Mouse (Mus musculus) testis, adult 2 months (tissue): ENCODE data around the gene Cux1. TPM values are rescaled to one million over a fixed set of nuclear protein-coding genes. Genes with fewer than 3 reads are reported as not detected.

ENCODE experiments used
- H3K27ac ChIP-seq: fragments of 200-500 bp; 2 replicates; pipeline ENCODE4 v1.5.1; 2012; ENCODE audit warnings: low read depth, low read length; ENCODE audit not compliant: control insufficient read depth, insufficient read depth
- H3K27me3 ChIP-seq: fragments of 200-500 bp; 2 replicates; pipeline ENCODE4 v1.6.1; 2012; ENCODE audit warnings: mild to moderate bottlenecking, low read length, moderate library complexity; ENCODE audit not compliant: control insufficient read depth, insufficient read depth
- H3K36me3 ChIP-seq: fragments of 200-500 bp; 2 replicates; pipeline ENCODE4 v1.6.1; 2012; ENCODE audit warnings: mild to moderate bottlenecking, low read length; ENCODE audit not compliant: control insufficient read depth, insufficient read depth
- H3K4me1 ChIP-seq: fragments of 200-500 bp; 2 replicates; pipeline ENCODE4 v1.6.1; 2012; ENCODE audit warnings: low read length; ENCODE audit not compliant: control insufficient read depth, insufficient read depth
- H3K4me3 ChIP-seq: fragments of 200-500 bp; 2 replicates; pipeline ENCODE4 v1.5.1; 2012; ENCODE audit warnings: low read depth, mild to moderate bottlenecking, low read length, moderate library complexity, mixed read lengths; ENCODE audit not compliant: control insufficient read depth
- CTCF ChIP-seq: fragments of 200-500 bp; IDR thresholded peaks from 2 replicates; pipeline ENCODE4 v1.5.1; 2012; ENCODE audit warnings: low read depth, mild to moderate bottlenecking, inconsistent platforms, low read length, moderate library complexity; ENCODE audit not compliant: control insufficient read depth, insufficient read depth, insufficient replicate concordance
- POLR2A ChIP-seq: fragments of 200-500 bp; IDR thresholded peaks from 2 replicates; pipeline ENCODE4 v1.6.1; 2012; ENCODE audit warnings: low read depth, mild to moderate bottlenecking, inconsistent platforms, low read length, moderate library complexity; ENCODE audit not compliant: control insufficient read depth
- polyA plus RNA-seq: library from polyadenylated mRNA; depleted of rRNA; stranded (reverse); fragments of >200 nt; gene quantifications from 2 replicates; pipeline ENCODE4 v1.2.3, GENCODE M21; 2012

The Cux1 gene
- polyA plus RNA-seq, 1 experiment: 88.7 TPM

DNA sequence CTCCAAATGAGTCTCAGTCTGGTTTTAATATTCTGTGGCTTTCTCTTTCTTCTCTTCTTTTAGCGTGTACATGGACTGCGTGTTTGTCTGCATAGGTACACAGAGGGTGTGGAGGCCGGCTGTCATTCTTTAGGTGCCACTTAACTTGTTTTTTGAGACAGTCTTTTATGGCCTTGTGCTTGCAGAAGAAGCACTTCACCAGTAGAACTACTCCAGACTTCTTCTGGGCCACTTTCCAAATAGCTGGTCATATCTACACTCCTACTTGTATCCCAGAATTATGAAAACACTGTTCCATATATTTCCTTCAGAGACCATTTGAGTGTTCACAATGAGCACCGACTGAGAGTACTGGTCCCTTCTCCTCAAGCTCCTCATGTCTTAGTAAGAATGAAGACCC lies 149.4 kb downstream of the Cux1 start:
- TF ChIP-seq POLR2A: no peak
- no peak for TF ChIP-seq CTCF
- no peak overlapping the region for H3K27ac ChIP-seq
- H3K4me1 ChIP-seq: no peaks in the 10 kb centered on the region; the same call in 1 of the 2 replicates

DNA sequence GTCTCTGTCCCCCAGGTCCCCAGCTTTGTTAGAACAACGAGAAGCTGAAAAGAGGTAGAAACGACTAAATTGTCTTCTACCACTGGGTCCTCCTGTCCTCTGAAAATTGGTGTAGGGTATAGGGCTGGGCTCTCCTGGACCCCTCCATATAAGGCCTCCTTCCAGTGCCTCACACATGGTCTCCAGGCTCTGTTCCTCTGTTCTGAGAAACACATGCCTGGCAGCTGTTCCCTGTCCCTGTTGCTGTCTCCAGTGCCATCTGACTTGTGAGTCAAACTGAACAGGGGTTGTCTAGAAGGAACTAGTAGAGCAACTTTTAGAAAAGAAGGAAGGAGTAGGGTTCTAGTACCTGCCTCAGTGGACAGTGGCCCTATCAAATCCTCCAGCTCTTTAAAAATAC lies 152.8 kb downstream of the Cux1 start:
- Histone ChIP-seq H3K36me3 (no peaks in the 10 kb centered on the region), H3K27ac (no peak overlapping the region), H3K27me3 (no peaks in the 10 kb centered on the region), H3K4me1 (no peaks in the 10 kb centered on the region; the same call in 1 of the 2 replicates), H3K4me3 (no peak overlapping the region)
- no peak for TF ChIP-seq CTCF
- TF ChIP-seq POLR2A: no peak

More for the DNA sequence above, 149.4 kb downstream of the Cux1 start:
- Histone ChIP-seq H3K4me3 (no peak overlapping the region), H3K36me3 (no peaks in the 10 kb centered on the region), H3K27me3 (no peaks in the 10 kb centered on the region)

DNA sequence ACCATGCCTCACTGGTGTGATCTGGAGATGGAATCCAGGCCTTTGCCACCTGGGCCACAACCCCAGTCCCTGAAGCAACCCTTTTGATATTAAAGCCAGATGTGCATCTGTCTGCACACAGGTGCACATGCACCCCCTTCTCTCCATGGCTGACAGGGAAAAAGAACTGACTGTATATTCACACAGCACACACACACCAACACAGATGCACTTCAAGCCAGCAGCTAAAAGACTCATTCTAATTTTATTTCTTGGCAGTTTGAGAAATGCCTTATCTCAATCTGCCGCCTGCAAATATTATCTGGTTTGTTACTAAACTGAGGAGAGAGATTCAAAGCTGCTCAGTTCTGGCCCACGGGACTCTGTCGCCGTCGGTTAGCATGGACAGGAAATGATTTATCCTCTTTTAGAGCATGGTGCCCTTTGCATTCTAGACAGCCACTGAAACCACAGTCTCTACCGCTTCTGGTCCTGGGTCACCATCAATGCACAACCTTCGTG lies 156.6 kb downstream of the Cux1 start:
- Histone ChIP-seq H3K4me1 (no peaks in the 10 kb centered on the region), H3K36me3 (no peaks in the 10 kb centered on the region), H3K27ac (no peak overlapping the region), H3K4me3 (no peak overlapping the region), H3K27me3 (no peaks in the 10 kb centered on the region)
- TF ChIP-seq POLR2A (no peak), CTCF (no peak)

DNA sequence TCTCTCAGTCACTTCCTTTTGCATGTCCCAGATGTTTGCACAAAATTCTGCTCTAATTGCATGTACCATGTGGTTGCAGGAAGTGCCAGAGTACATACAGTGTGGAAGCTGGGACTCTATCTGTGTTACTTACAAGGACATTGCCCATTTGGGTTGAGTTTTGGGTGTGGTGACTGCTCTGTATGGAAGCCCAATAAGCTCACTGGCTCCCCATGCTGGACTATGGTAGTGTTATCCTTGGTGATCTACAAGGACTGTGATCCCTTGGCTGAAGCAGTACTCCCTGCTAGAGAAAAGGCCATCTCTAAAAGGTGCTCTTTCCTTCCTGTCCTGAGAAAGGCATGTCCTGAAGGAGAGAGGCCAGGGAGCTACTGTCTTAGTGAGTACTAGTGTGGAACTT lies 160.9 kb downstream of the Cux1 start:
- Histone ChIP-seq H3K27me3 (no peaks in the 10 kb centered on the region), H3K4me1 (no peaks in the 10 kb centered on the region; the same call in 1 of the 2 replicates), H3K4me3 (no peak overlapping the region), H3K27ac (no peak overlapping the region), H3K36me3 (no peaks in the 10 kb centered on the region)
- TF ChIP-seq CTCF (no peak), POLR2A (no peak)

DNA sequence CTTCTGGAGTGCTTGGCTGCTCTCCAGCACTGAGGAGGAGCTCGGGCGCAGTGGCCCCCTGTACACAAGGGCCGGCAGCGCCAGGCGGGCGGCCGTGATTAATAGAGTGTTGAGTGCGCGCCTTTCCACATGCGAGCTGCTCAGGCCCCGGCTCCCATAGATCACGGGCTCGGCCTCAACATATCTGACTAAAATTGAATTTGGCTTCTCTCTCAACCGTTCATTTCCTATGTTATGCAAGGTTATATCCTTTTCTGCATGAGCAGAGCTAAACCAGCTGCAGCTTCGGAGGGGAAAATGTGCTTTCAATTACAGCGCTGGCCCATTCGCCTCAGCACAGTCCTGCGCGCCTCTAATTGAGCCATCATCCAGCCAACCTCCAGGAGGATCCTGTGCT lies 163.7 kb downstream of the Cux1 start:
- H3K4me3 ChIP-seq: no peak overlapping the region
- H3K27me3 ChIP-seq: no peaks in the 10 kb centered on the region
- H3K4me1 ChIP-seq: no peaks in the 10 kb centered on the region; the same call in 1 of the 2 replicates
- TF ChIP-seq POLR2A (no peak), CTCF (no peak)
- no peaks in the 10 kb centered on the region for H3K36me3 ChIP-seq
- H3K27ac ChIP-seq: no peak overlapping the region

DNA sequence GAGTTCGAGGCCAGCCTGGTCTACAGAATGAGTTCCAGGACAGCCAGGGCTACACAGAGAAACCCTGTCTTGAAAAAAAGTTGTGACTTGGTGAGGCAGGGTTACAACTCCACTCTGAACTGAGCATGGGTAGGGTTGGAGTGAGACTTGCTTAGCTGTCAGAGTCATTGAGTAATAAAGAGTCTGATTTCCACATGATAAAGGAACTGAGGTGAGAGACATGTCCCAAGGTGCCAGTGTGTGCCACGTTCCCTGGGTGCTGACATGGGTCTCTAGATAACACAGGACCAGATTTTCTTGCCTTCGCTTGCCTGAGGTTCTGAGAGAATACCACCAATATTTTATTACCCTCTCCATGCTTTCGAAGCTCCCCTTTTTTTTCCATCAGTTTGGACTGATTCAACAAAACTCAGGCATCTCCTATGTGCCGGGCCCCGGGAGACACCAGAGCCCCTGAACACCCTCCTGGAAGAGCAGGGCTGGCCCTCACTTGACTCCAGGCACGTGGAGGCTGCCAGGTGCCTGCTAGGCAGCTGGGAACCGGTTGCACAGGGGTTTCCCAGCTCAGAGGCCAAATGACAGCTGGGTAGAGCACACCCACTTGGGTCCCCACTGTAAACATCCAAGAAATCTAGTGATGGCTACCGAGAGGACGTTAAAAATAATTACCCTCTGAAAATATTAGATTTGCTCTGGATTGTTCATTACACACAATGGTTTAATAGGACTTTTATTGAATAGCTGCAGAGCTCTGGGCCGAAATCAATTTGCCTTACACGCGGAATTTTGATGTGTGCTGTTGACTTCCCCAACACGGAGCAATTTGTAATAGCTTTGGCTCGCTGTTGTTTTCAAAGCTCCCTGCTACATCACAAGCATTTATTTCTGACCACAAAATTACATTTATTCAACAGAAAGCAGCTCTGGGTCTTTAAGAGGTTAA lies 164.4 kb downstream of the Cux1 start:
- H3K4me3 ChIP-seq: no peak overlapping the region
- no peaks in the 10 kb centered on the region for H3K36me3 ChIP-seq
- no peak overlapping the region for H3K27ac ChIP-seq
- H3K4me1 ChIP-seq: no peaks in the 10 kb centered on the region; the same call in 1 of the 2 replicates
- TF ChIP-seq CTCF: no peak
- no peak for TF ChIP-seq POLR2A
- no peaks in the 10 kb centered on the region for H3K27me3 ChIP-seq

DNA sequence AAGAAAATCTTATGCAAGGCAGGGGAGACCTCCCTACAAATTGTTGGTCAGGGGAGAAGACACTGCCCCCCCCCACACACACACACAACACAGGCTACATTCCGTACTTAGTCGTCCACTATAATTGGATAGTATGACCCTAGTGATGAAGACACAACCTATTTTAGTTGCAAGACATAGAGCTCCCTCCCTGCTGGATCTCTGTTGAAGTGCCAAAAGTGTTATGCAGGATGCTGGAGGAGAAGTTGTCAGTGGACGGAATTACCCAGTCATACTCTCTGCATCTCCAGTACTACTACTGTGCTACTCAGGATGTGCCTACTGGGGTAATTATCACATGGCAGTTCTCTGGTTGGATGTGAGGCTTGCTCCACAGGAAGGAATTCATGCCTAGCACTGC lies 168.6 kb downstream of the Cux1 start:
- H3K27ac ChIP-seq: no peak overlapping the region
- H3K27me3 ChIP-seq: no peaks in the 10 kb centered on the region
- no peaks in the 10 kb centered on the region for H3K36me3 ChIP-seq
- no peaks in the 10 kb centered on the region; the same call in 1 of the 2 replicates for H3K4me1 ChIP-seq
- TF ChIP-seq POLR2A: no peak
- no peak for TF ChIP-seq CTCF
- H3K4me3 ChIP-seq: no peak overlapping the region

DNA sequence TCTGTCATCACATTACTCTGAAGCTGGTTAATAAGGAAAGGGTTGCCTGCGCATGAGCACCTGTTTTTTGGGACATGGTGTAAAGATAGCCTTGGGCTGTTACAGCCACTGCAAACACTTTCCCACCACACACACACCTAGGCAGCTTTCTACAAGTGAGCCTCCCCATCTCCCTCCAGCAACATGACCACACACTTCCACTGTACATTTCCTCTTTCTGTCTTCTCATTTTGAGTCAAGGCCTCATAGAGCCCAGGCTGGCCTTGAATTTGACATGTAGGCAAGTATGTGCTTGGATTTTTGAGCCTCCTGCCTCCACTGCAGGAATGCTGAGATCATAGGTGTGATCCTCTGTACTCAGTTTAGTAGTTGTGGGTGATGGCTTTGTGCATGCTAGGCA lies 170.6 kb downstream of the Cux1 start:
- Histone ChIP-seq H3K36me3 (no peaks in the 10 kb centered on the region), H3K27ac (no peak overlapping the region), H3K4me3 (no peak overlapping the region), H3K4me1 (no peaks in the 10 kb centered on the region), H3K27me3 (no peaks in the 10 kb centered on the region)
- TF ChIP-seq POLR2A: no peak
- no peak for TF ChIP-seq CTCF
